Mouse (Mus musculus) spleen, adult 2 months (tissue): ENCODE data around the gene Rph3a. TPM values are rescaled to one million over a fixed set of nuclear protein-coding genes. Genes with fewer than 3 reads are reported as not detected.

Experiments
- DNase-seq, 2 experiments: peaks; one replicate each; pipeline versions ENCODE4 v3.0.0 to v3.0.0-alpha.2; 2012 to 2021; ENCODE audit warnings: low spot score in 2 of 2, low read depth in 1 of 2
- H3K27ac ChIP-seq: fragments of 200-500 bp; 2 replicates; pipeline ENCODE4 v1.5.1; 2012; ENCODE audit warnings: low read length, inconsistent platforms; ENCODE audit not compliant: insufficient read depth
- H3K27me3 ChIP-seq: fragments of 200-500 bp; 2 replicates; pipeline ENCODE4 v1.6.1; 2012; ENCODE audit warnings: mild to moderate bottlenecking, moderate library complexity, low read length, inconsistent platforms; ENCODE audit not compliant: control insufficient read depth, insufficient read depth
- H3K36me3 ChIP-seq: fragments of 200-500 bp; 2 replicates; pipeline ENCODE4 v1.6.1; 2012; ENCODE audit warnings: mild to moderate bottlenecking, low read length, inconsistent platforms; ENCODE audit not compliant: control insufficient read depth, insufficient read depth
- H3K4me1 ChIP-seq: fragments of 200-500 bp; 2 replicates; pipeline ENCODE4 v1.6.1; 2011; ENCODE audit warnings: inconsistent platforms; ENCODE audit not compliant: control insufficient read depth, insufficient read depth, insufficient read length
- H3K4me3 ChIP-seq: fragments of 200-500 bp; 2 replicates; pipeline ENCODE4 v1.5.1; 2011; ENCODE audit warnings: mild to moderate bottlenecking, inconsistent platforms; ENCODE audit not compliant: insufficient read depth, insufficient read length; ENCODE audit errors: extremely low read depth
- CTCF ChIP-seq: fragments of 200-500 bp; IDR thresholded peaks from 2 replicates; pipeline ENCODE4 v1.5.1; 2011; ENCODE audit warnings: mild to moderate bottlenecking, inconsistent platforms; ENCODE audit not compliant: insufficient read depth, insufficient read length, insufficient replicate concordance; ENCODE audit errors: extremely low read depth
- POLR2A ChIP-seq: fragments of 200-500 bp; IDR thresholded peaks from 2 replicates; pipeline ENCODE4 v1.6.1; 2011; ENCODE audit warnings: low read depth, low read length, inconsistent platforms
- WGBS: fragments of 180-500 bp; shearing (Covaris S2); methylation state at CpG from one replicate; pipeline ENCODE4 v1.1.7; 2018; 5-methylcytosine and 5-hydroxymethylcytosine counted together
- polyA plus RNA-seq: library from polyadenylated mRNA; depleted of rRNA; stranded (reverse); fragments of >200 nt; gene quantifications from 2 replicates; pipeline ENCODE4 v1.2.3, GENCODE M21; 2012

Gene Rph3a
- polyA plus RNA-seq, 1 experiment: 0.02 TPM

GRCm38 (mm10) chr5:120980116-120980515, 29.8 kb downstream of the Rph3a start:
- Histone ChIP-seq H3K36me3 (no peaks in the 10 kb centered on the region), H3K27ac (no peak overlapping the region), H3K27me3 (no peaks in the 10 kb centered on the region), H3K4me1 (no peaks in the 10 kb centered on the region), H3K4me3 (no peak overlapping the region)
- WGBS: 82% methylated on average over 2 of the region's 2 CpGs
- no peak for DNase-seq
- no peak for TF ChIP-seq POLR2A
- no peak for TF ChIP-seq CTCF

GRCm38 (mm10) chr5:120976138-120976537, 33.8 kb downstream of the Rph3a start:
- WGBS: 57% methylated on average over 3 of the region's 3 CpGs

GRCm38 (mm10) chr5:120974522-120974921, 35.4 kb downstream of the Rph3a start:
- 46% methylated on average over 8 of the region's 8 CpGs for WGBS

More at GRCm38 (mm10) chr5:120976138-120976537, 33.8 kb downstream of the Rph3a start:
- DNase-seq: no peak
- Histone ChIP-seq H3K27ac (no peak overlapping the region), H3K27me3 (no peaks in the 10 kb centered on the region), H3K36me3 (no peaks in the 10 kb centered on the region), H3K4me1 (no peaks in the 10 kb centered on the region), H3K4me3 (no peak overlapping the region)
- TF ChIP-seq CTCF (no peak), POLR2A (no peak)

GRCm38 (mm10) chr5:120972278-120972677, 37.6 kb downstream of the Rph3a start:
- Histone ChIP-seq H3K36me3 (no peaks in the 10 kb centered on the region), H3K27me3 (no peaks in the 10 kb centered on the region; the same call in 1 of the 2 replicates), H3K27ac (no peak overlapping the region), H3K4me1 (no peaks in the 10 kb centered on the region), H3K4me3 (no peak overlapping the region)
- no peak for DNase-seq
- 68% methylated on average over 6 of the region's 6 CpGs for WGBS
- TF ChIP-seq CTCF: no peak
- no peak for TF ChIP-seq POLR2A

More at GRCm38 (mm10) chr5:120974522-120974921, 35.4 kb downstream of the Rph3a start:
- H3K4me1 ChIP-seq: no peaks in the 10 kb centered on the region
- H3K27me3 ChIP-seq: no peaks in the 10 kb centered on the region
- H3K36me3 ChIP-seq: no peaks in the 10 kb centered on the region
- no peak overlapping the region for H3K27ac ChIP-seq
- TF ChIP-seq CTCF: no peak
- no peak for TF ChIP-seq POLR2A
- no peak overlapping the region for H3K4me3 ChIP-seq
- no peak for DNase-seq

- DNase-seq: no peak
- Histone ChIP-seq H3K36me3 (no peaks in the 10 kb centered on the region), H3K4me3 (no peak overlapping the region), H3K27me3 (no peaks in the 10 kb centered on the region; the same call in 1 of the 2 replicates), H3K27ac (no peak overlapping the region), H3K4me1 (no peaks in the 10 kb centered on the region)
- TF ChIP-seq POLR2A: no peak
- no peak for TF ChIP-seq CTCF
- 62% methylated on average over 1 of the region's 1 CpGs for whole genome bisulfite sequencing
These were observed 38.6 kb downstream of the Rph3a start for GRCm38 (mm10) chr5:120971326-120971725.

GRCm38 (mm10) chr5:120969703-120970102, 40.2 kb downstream of the Rph3a start:
- Histone ChIP-seq H3K36me3 (no peaks in the 10 kb centered on the region), H3K27me3 (no peaks in the 10 kb centered on the region; the same call in 1 of the 2 replicates), H3K4me3 (no peak overlapping the region), H3K4me1 (no peaks in the 10 kb centered on the region), H3K27ac (no peak overlapping the region)
- WGBS: 56% methylated on average over 4 of the region's 4 CpGs
- no peak for DNase-seq
- TF ChIP-seq POLR2A (no peak), CTCF (no peak)

GRCm38 (mm10) chr5:120968799-120969198, 41.1 kb downstream of the Rph3a start:
- Histone ChIP-seq H3K4me1 (no peaks in the 10 kb centered on the region), H3K27ac (no peak overlapping the region)
- WGBS: 92% methylated on average over 8 of the region's 8 CpGs

More at GRCm38 (mm10) chr5:120968799-120969198, 41.1 kb downstream of the Rph3a start:
- TF ChIP-seq POLR2A (no peak), CTCF (no peak)
- Histone ChIP-seq H3K4me3 (no peak overlapping the region), H3K27me3 (no peaks in the 10 kb centered on the region; the same call in 1 of the 2 replicates), H3K36me3 (no peaks in the 10 kb centered on the region)
- DNase-seq: no peak
